Mouse (Mus musculus) myocyte (in vitro differentiated cells): ENCODE results near the gene Cc2d2a.

ENCODE experiments used
- CEBPB ChIP-seq: IDR thresholded peaks from 2 replicates; pipeline ENCODE4 v1.6.1; 2011; ENCODE audit warnings: mild to moderate bottlenecking, moderate library complexity; ENCODE audit not compliant: poor library complexity, insufficient read depth, severe bottlenecking
- E2F4 ChIP-seq: IDR thresholded peaks from one replicate; pipeline ENCODE4 v1.6.1; 2011; ENCODE audit warnings: mild to moderate bottlenecking, control low read depth, moderate library complexity; ENCODE audit not compliant: insufficient read depth
- MAX ChIP-seq: IDR thresholded peaks from one replicate; pipeline ENCODE4 v1.6.1; 2011; ENCODE audit warnings: low read depth, mild to moderate bottlenecking, control low read depth
- MYOD1 ChIP-seq, 3 experiments: IDR thresholded peaks; one replicate each; pipeline ENCODE4 v1.6.1; 2011; ENCODE audit warnings: control low read depth in 2 of 3, low read depth in 2 of 3, mild to moderate bottlenecking in 2 of 3, moderate library complexity in 1 of 3; ENCODE audit not compliant: insufficient read length in 2 of 3, control insufficient read depth in 1 of 3
- MYOG ChIP-seq, 3 experiments: IDR thresholded peaks; one replicate each; pipeline ENCODE4 v1.6.1; 2011; ENCODE audit warnings: control low read depth in 2 of 3, low read depth in 2 of 3, mild to moderate bottlenecking in 2 of 3; ENCODE audit not compliant: insufficient read length in 2 of 3, control insufficient read depth in 1 of 3, insufficient read depth in 1 of 3
- POLR2A ChIP-seq: IDR thresholded peaks from one replicate; pipeline ENCODE4 v1.6.1; 2011; ENCODE audit warnings: low read depth, mild to moderate bottlenecking, control low read depth, moderate library complexity; ENCODE audit not compliant: insufficient read length
- POLR2AphosphoS2 ChIP-seq: IDR thresholded peaks from one replicate; pipeline ENCODE4 v1.6.1; 2011; ENCODE audit warnings: low read depth, control low read depth; ENCODE audit not compliant: insufficient read length
- REST ChIP-seq: IDR thresholded peaks from one replicate; pipeline ENCODE4 v1.6.1; 2011; ENCODE audit warnings: mild to moderate bottlenecking, control low read depth, moderate library complexity; ENCODE audit not compliant: insufficient read depth, insufficient read length
- TCF12 ChIP-seq: IDR thresholded peaks from one replicate; pipeline ENCODE4 v1.6.1; 2011; ENCODE audit warnings: mild to moderate bottlenecking, control low read depth; ENCODE audit not compliant: poor library complexity, insufficient read depth, severe bottlenecking
- USF1 ChIP-seq: IDR thresholded peaks from one replicate; pipeline ENCODE4 v1.6.1; 2011; ENCODE audit warnings: low read depth, mild to moderate bottlenecking, control low read depth, moderate library complexity

DNA sequence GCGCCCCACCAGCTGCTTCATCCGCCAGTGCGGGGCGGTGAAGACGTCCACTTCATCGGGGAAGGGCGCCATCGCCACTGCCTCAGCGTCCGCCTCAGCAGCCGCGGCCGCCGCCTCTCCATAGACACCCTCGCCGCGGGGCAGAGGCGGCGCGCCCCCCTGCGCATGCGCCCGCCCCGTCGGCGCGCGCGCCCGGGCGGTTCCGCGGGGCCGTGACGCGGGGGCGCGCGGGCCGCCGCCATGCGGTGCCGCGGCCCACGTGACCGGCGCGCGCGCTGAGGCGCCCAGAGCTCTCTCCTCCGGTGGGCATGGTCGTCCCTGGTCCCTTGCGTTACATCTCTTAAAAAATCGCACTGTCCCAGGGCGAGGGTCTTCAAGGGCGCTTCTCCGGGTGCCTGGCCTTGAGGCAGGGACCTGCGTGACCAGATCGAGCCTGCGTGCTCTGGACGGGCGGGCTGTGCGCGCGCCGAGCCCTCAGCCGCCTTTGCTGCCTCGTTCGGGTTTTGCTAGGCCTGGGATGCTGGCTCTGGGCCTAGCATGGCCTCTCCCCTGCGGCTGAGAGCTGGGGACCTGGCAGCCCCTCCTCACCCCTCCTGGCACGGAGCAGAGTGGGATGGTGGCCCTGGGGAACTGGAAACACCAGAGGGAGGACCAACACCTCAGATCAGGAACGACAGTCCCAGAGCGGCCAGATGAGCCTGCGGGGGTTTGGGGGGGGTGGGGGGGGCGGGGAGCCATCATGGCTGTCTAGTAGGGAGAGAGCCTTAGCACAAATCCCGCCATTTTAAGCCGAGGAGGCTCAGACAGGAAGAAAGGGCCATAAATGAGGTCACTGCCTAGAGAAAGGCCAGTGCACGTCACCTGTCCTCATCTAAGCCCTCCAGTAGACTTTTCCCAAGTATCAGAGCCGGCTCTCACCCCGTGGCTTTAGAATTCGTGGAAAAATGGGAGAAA, 120.1 kb downstream of the Cc2d2a start:
- TF ChIP-seq POLR2A = peak; percentile 85
- peak; percentile 93 for TF ChIP-seq POLR2AphosphoS2
- peak; percentile 84 for TF ChIP-seq USF1
- TF ChIP-seq TCF12 = no peak
- no peak for TF ChIP-seq MAX
- no peak for TF ChIP-seq E2F4
- no peak for TF ChIP-seq MYOG (IDR thresholded peaks at IDR 0.05; ENCODE audit: control insufficient read depth in 1 of 3, insufficient read depth in 1 of 3, insufficient read length in 2 of 3, low read depth in 2 of 3)
- TF ChIP-seq REST = no peak
- no peak for TF ChIP-seq CEBPB
- peak in 1 of 3 experiments; percentile 10 for TF ChIP-seq MYOD1 (IDR thresholded peaks at IDR 0.05; ENCODE audit: control insufficient read depth in 1 of 3, insufficient read length in 2 of 3, low read depth in 2 of 3)
